Mouse (Mus musculus) v-Abl transformed pro-B cells (cell line): Measurements from ENCODE around the gene Prm2.

Experiments
- in situ Hi-C, 2 experiments: fragments of 400-800 bp; cut with MboI; formaldehyde crosslinking; loops; one replicate each; pipeline ENCODE4 v1.15.1; 2025; ENCODE audit not compliant: unreplicated experiment in 2 of 2

Gene Prm2

GRCm38 (mm10) chr16:10749226-10749625 is 46.7 kb downstream of the Prm2 start:
- in situ Hi-C loops = no loop called here
